Mouse (Mus musculus) liver, adult 2 months (tissue): ENCODE data around the gene Sfmbt2. TPM values are rescaled to one million over a fixed set of nuclear protein-coding genes. Genes with fewer than 3 reads are reported as not detected.

ENCODE experiments used
- DNase-seq: peaks from one replicate; pipeline ENCODE4 v3.0.0-alpha.2; 2011; ENCODE audit warnings: low read depth, low spot score; ENCODE audit errors: extremely low read depth
- H3K27ac ChIP-seq: fragments of 200-500 bp; replicated peaks from 2 replicates; pipeline ENCODE4 v1.5.1; 2012; ENCODE audit warnings: low read depth, mild to moderate bottlenecking, control low read depth, inconsistent platforms, low read length; ENCODE audit not compliant: insufficient read depth
- H3K27me3 ChIP-seq: fragments of 200-500 bp; 2 replicates; pipeline ENCODE4 v1.6.1; 2012; ENCODE audit warnings: mild to moderate bottlenecking, moderate library complexity, low read length, inconsistent platforms; ENCODE audit not compliant: control insufficient read depth, insufficient read depth
- H3K36me3 ChIP-seq: fragments of 200-500 bp; 2 replicates; pipeline ENCODE4 v1.6.1; 2012; ENCODE audit warnings: low read length, inconsistent platforms; ENCODE audit not compliant: control insufficient read depth, insufficient read depth
- H3K4me1 ChIP-seq: fragments of 200-500 bp; 2 replicates; pipeline ENCODE4 v1.6.1; 2011; ENCODE audit warnings: low read length; ENCODE audit not compliant: control insufficient read depth, insufficient read depth
- H3K4me3 ChIP-seq: fragments of 200-500 bp; 2 replicates; pipeline ENCODE4 v1.5.1; 2011; ENCODE audit warnings: low read depth, mild to moderate bottlenecking, control low read depth, low read length, moderate library complexity; ENCODE audit not compliant: insufficient read depth
- H3K79me2 ChIP-seq: fragments of 200-500 bp; 2 replicates; pipeline ENCODE4 v1.6.1; 2012; ENCODE audit warnings: inconsistent platforms, mild to moderate bottlenecking, low read length, moderate library complexity; ENCODE audit not compliant: control insufficient read depth, insufficient read depth
- H3K9ac ChIP-seq: fragments of 200-500 bp; 2 replicates; pipeline ENCODE4 v1.6.1; 2012; ENCODE audit warnings: low read depth, mild to moderate bottlenecking, control low read depth, inconsistent platforms, low read length
- CTCF ChIP-seq: fragments of 200-500 bp; IDR thresholded peaks from 2 replicates; pipeline ENCODE4 v1.5.1; 2011; ENCODE audit warnings: low read depth, low read length, control low read depth
- POLR2A ChIP-seq: fragments of 200-500 bp; IDR thresholded peaks from 2 replicates; pipeline ENCODE4 v1.6.1; 2011; ENCODE audit warnings: low read length, control low read depth; ENCODE audit not compliant: insufficient read depth; ENCODE audit errors: extremely low read depth
- WGBS: fragments of 180-500 bp; shearing (Covaris S2); methylation state at CpG from one replicate; pipeline ENCODE4 v1.1.7; 2018; 5-methylcytosine and 5-hydroxymethylcytosine counted together
- polyA plus RNA-seq: library from polyadenylated mRNA; depleted of rRNA; stranded (reverse); fragments of >200 nt; gene quantifications from 2 replicates; pipeline ENCODE4 v1.2.3, GENCODE M21; 2012
- total RNA-seq: library from RNA; depleted of rRNA; stranded (reverse); fragments of >200 nt; gene quantifications from 2 replicates; pipeline ENCODE4 v1.2.3, GENCODE M21; 2014

Gene Sfmbt2
- total and polyA plus RNA-seq, 2 experiments: under 0.01 to 0.06 TPM

DNA sequence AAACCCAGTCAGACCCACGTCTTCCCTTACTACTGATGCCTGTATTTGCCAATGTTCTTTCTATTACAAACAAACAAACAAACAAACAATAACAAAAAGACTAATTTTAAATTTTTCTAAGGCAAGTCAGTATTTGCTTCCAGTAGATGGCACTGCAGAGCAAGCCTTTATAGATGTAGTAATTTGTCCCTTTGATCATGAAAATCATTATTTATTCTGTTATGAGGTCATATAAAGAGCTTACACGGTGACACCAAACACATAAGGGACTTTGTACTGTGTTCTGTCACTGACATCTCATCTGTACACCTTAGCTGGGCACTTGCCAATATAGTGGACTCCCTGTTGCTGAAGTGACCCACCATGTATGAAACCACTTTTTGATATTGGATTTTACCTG, 4.0 kb upstream of the Sfmbt2 start:
- no peaks in the 10 kb centered on the region for H3K79me2 ChIP-seq
- H3K27ac ChIP-seq: no peak overlapping the region
- peak; percentile 42 for TF ChIP-seq CTCF
- no peak for TF ChIP-seq POLR2A
- peaks cover 3% of the 10 kb centered on the region; the same call in 1 of the 2 replicates for H3K4me1 ChIP-seq
- H3K36me3 ChIP-seq: no peaks in the 10 kb centered on the region
- H3K4me3 ChIP-seq: no peak overlapping the region
- peak; percentile 60 for DNase-seq
- 7% methylated on average over 2 of the region's 2 CpGs for WGBS
- H3K27me3 ChIP-seq: peaks cover 6% of the 10 kb centered on the region; the same call in 1 of the 2 replicates
- no peak overlapping the region for H3K9ac ChIP-seq

DNA sequence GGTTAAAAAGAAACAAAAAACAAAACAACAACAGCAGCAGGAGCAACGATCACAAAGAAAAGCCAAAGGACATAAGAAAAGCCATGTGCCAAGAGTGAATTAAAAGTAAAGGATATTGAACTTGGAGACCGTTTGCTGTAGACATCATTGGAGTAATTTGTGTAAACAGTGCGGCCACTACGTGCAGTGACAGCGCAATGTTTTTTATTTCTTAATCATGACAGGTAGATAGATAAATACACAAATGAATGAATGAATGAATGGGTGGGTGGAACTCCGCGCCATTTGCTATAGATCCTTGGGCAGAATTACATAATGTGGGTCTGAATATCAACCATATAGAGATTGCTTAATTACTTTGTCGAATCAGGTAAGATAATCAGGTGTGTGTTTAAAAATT, 634 bp upstream of the Sfmbt2 start:
- H3K9ac ChIP-seq: no peak overlapping the region
- H3K27ac ChIP-seq: no peak overlapping the region
- peaks cover 10% of the 10 kb centered on the region for H3K4me1 ChIP-seq
- H3K27me3 ChIP-seq: peaks cover 21% of the 10 kb centered on the region; the same call in 1 of the 2 replicates
- no peaks in the 10 kb centered on the region for H3K36me3 ChIP-seq
- peak; percentile 29 for DNase-seq
- TF ChIP-seq POLR2A (no peak), CTCF (no peak)
- no peak overlapping the region for H3K4me3 ChIP-seq
- no peaks in the 10 kb centered on the region for H3K79me2 ChIP-seq
- WGBS: 3% methylated on average over 8 of the region's 8 CpGs

DNA sequence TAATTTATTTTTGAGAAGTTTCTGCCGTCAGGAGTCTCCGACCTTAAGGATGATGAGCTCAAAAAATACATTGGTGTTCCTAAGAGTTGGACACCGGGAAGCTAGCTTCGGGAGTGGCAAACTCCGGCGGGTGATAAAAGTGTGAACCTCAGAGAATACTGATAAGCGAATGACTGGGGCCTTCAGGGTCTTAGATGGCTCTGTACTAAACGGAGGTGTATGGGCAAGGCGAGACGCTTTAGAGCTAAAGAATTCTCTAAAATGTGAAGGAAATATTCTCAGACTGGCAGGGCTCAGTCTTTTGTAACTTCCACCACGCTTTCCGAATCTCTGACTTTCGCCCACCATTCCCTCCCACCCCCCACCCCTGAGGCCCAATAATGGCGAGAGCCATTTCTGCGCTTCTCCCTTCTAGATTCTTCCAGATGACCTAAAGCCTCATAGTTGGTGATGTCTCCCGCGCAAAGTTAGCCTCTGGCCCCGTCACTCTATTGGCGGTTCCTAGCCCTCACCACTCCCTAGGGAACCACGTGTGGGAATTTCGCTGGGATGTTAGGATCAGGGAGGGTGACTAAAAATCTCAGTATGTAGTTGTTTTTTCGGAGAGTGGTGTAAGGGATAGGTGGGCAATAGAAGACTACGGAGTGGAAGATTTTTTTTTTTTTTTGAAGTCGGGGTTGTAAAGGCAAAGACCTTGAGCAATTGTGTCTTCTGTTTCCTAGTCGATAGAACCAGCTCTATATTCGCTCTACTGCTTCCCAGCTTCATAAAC, 563 bp downstream of the Sfmbt2 start:
- H3K27me3 ChIP-seq: peaks cover 25% of the 10 kb centered on the region; the same call in 1 of the 2 replicates
- H3K4me1 ChIP-seq: peaks cover 12% of the 10 kb centered on the region
- no peak overlapping the region for H3K4me3 ChIP-seq
- H3K27ac ChIP-seq: no peak overlapping the region
- H3K79me2 ChIP-seq: no peaks in the 10 kb centered on the region
- 5% methylated on average over 26 of the region's 26 CpGs for WGBS
- H3K9ac ChIP-seq: no peak overlapping the region
- no peak for TF ChIP-seq CTCF
- TF ChIP-seq POLR2A: no peak
- no peaks in the 10 kb centered on the region for H3K36me3 ChIP-seq
- DNase-seq: no peak

DNA sequence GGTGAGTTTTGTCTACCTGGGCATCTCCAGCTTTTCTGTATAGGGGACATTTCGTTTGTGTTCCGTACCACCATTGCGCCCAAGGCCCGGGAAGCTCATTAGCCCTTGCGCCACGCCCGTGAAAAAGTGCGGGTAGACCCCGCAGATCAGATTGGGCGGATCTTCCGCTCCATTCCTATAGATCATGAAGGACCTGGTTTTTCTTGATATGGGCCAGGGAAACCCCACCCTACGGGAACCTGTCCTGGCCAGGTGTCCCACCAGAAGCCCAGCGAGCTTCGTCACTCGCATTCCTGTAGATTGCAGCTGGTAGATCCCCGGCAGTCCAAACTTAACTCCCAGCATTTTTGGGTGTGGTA, 1.1 kb downstream of the Sfmbt2 start:
- no peak for DNase-seq
- H3K4me1 ChIP-seq: peaks cover 12% of the 10 kb centered on the region
- H3K9ac ChIP-seq: no peak overlapping the region
- WGBS: 8% methylated on average over 16 of the region's 16 CpGs
- no peak overlapping the region for H3K27ac ChIP-seq
- TF ChIP-seq POLR2A: no peak
- no peak for TF ChIP-seq CTCF
- no peaks in the 10 kb centered on the region for H3K79me2 ChIP-seq
- H3K36me3 ChIP-seq: no peaks in the 10 kb centered on the region
- H3K4me3 ChIP-seq: no peak overlapping the region
- peaks cover 26% of the 10 kb centered on the region; the same call in 1 of the 2 replicates for H3K27me3 ChIP-seq

DNA sequence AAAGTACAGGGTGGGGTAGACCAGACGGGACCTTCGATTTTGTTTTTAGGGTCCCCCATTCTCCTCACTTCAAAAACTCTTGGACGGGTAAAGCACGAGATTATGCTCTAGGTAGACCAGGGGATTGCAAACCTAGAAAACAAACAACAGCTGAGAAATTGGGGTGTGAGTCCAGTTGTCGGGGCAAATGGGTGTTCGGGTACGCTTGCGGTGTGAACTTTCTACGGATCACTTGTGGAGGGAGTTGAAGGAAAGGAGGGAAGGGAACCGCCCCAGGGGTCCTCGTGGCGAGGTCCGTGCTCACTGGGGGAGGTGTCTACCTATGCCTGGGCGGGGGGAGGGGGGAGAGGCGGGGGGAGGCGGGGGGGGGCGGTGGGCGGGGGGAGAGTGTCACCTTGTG, 1.6 kb downstream of the Sfmbt2 start:
- Histone ChIP-seq H3K4me3 (no peak overlapping the region), H3K4me1 (peaks cover 12% of the 10 kb centered on the region), H3K79me2 (no peaks in the 10 kb centered on the region), H3K9ac (no peak overlapping the region), H3K36me3 (no peaks in the 10 kb centered on the region), H3K27me3 (peaks cover 26% of the 10 kb centered on the region; the same call in 1 of the 2 replicates), H3K27ac (no peak overlapping the region)
- 4% methylated on average over 12 of the region's 18 CpGs for WGBS
- TF ChIP-seq CTCF (no peak), POLR2A (no peak)
- no peak for DNase-seq

DNA sequence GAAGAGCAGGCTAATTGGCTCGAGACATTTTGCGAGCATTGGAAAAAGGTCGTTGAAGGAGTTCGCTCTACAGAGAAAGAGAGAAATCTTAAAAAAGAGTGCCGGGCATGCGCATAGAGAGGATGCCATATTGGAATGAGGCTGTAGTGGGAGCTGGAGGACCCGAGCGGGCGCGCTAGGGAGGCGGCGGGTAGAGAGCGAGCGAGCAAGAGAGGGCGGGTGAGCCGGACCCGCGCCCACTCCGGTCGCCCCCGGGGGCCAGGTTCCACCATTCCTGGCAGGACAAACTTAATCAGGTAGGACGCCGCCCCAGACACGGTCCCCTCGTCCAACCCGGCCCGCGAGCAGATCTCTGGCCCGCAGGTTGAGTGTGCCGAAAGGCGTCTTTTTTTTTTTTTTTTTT, 2.0 kb downstream of the Sfmbt2 start:
- Histone ChIP-seq H3K9ac (0 out of 2 replicates have a peak overlapping the region, but pooled peaks have one; percentile 21), H3K27me3 (peaks cover 26% of the 10 kb centered on the region; the same call in 1 of the 2 replicates), H3K36me3 (no peaks in the 10 kb centered on the region), H3K79me2 (no peaks in the 10 kb centered on the region), H3K4me1 (peaks cover 12% of the 10 kb centered on the region), H3K27ac (no peak overlapping the region), H3K4me3 (peak overlapping the region; percentile 45; the same call in 1 of the 2 replicates)
- no peak for TF ChIP-seq POLR2A
- no peak for TF ChIP-seq CTCF
- no peak for DNase-seq
- 2% methylated on average over 31 of the region's 31 CpGs for WGBS
